Mouse (Mus musculus) left cerebral cortex, postnatal 14 days (tissue): ENCODE measurements at regions not wholly inside any gene's neighbourhood (a gene's known extent, or its start where the extent isn't known, plus 50 kb on each side); places are given as distances from the start of the nearest gene placed in this dataset.

Source experiments
- DNase-seq, 2 experiments: peaks; one replicate each; pipeline ENCODE4 v3.0.0; 2021 to 2022; ENCODE audit warnings: low spot score in 2 of 2, mixed read lengths in 1 of 2
- intact Hi-C: fragments of 180-260 bp; cut with DNase I; formaldehyde crosslinking; loops from one replicate; pipeline ENCODE4 v1.15.1; 2025

- DNase-seq: no peak
- intact Hi-C loops: no loop called here
Observed at GRCm38 (mm10) chr4:17160500-17160899, 2444.8 kb upstream of the Gm12353 start.

GRCm38 (mm10) chr4:17163581-17163980, 2441.7 kb upstream of the Gm12353 start:
- no peak for DNase-seq
- intact Hi-C loops: no loop called here

- intact Hi-C loops: no loop called here
- DNase-seq: no peak
Observed at GRCm38 (mm10) chr4:17208746-17209145, 2396.5 kb upstream of the Gm12353 start.

DNA sequence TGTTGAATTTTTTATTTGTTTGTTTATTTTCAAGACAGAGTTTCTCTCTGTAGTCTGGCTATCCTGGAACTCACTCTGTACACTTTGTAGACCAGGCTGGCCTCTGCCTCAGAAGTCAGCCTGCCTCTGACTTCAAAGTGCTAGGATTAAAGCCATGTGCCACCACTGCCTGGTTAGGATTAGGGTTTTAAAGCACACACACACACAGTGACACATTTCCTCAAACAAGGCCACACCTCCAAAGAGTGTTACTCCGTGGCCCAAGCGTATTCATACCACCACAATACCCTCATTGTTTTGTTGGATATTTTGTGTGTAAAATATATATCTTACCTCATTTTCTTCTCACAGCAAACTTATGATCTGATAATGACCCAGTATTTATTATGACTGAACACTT, 2365.4 kb upstream of the Gm12353 start:
- no peak for DNase-seq
- intact Hi-C loops: no loop called here

GRCm38 (mm10) chr4:17240314-17240713, 2364.9 kb upstream of the Gm12353 start:
- no peak for DNase-seq
- intact Hi-C loops: no loop called here

- intact Hi-C loops: no loop called here
- no peak for DNase-seq
Observed at GRCm38 (mm10) chr4:17259143-17259542, 2346.1 kb upstream of the Gm12353 start.

DNA sequence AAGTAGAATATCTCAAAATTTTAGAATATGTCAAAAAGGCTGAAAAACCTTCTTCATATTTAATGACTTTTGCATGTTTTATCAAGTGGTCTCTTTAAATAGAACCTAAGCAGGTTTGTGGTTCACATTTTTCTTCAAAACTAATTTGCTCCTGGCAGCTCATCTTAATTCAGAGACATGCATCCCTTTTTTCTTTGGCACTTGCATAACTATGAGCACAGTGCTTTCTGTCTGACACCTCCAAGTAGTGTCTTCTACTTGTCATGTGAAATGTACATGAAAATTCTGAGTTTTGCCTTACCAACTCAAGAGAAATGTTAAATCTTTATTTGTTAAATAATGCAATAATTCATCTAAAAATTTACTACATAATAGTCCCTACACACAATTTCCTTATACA, 2343.5 kb upstream of the Gm12353 start:
- peak in 1 of 2 experiments; percentile 5 for DNase-seq
- intact Hi-C loops: no loop called here

DNA sequence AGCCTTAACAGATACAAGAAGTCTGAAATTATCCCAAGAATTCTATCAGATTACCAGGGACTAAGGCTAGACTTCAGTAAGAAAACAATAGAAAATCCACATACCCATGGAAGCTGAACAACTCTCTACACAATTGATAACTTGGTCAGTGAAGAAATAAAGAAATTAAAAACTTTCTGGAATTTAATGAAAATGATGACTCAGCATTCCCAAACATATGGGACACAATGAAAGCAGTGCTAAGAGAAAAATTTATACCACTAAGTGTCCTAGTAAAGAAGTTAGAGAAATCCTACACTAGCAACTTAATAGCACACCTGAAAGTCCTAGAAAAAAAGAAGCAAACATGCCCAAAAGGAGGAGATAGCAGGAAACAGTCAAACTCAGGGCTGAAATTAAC, 2306.1 kb upstream of the Gm12353 start:
- intact Hi-C loops: no loop called here
- no peak for DNase-seq

GRCm38 (mm10) chr4:17319061-17319460, 2286.2 kb upstream of the Gm12353 start:
- no peak for DNase-seq

DNA sequence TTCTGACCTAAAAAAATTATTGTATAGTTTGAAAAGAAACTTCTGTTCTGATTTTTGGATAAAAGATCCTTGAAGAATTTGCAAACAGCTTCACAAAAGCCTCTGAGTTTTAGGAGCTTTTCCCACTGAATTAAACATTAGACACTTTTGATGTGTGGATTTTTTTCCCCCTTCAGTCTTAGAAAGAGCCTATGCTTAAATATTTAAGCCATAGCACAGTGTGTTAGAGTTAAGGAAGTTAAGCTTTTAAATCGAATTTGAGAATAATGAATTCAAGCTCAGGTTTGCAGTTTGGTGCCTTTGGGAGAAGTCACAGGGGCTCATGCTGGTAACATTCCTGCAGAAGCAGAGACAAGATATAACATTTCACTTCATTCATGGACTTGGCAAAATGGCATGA, 2257.2 kb upstream of the Gm12353 start:
- no peak for DNase-seq
- intact Hi-C loops: no loop called here

More at GRCm38 (mm10) chr4:17319061-17319460, 2286.2 kb upstream of the Gm12353 start:
- intact Hi-C loops: no loop called here

DNA sequence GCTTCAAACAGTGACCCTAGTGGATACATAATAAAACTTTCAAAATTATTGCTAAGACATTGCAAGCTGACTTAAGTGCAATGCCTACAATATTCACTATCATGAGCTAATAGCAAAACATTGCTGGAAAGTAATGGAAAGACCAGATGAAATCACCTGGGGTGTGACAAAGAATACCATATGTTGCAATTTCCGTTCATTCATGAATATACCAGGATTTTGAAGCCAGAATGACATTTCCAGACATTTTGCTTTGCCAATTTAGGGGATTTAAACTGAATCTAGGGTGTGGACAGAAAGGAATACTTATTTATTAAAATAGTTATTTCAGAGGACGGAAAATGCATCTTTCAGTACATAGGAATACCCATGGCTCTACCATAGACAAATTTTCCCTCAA, 2244.5 kb upstream of the Gm12353 start:
- intact Hi-C loops: no loop called here
- no peak for DNase-seq
